Mouse (Mus musculus): Measurements from ENCODE around the gene Zp3.

DNA sequence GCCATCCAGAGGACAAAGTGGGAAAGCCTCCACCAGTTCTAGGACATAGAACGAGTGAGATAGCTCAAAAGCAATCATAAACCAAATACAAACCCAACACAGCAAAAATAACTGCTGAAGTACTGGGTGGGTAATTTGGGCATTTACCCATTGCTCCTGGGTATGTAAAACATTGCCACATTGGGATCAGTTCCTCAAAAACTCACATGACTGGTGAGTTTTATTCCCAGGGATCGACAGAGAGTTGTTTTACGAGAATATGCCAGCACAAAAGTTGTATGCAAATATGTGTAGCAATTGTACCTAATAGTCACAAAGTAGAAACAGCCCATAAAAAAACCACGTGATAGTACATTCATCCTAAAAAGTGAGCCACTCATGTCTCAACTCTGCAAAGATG is 55.0 kb downstream of the Zp3 start:
- no peak for TF ChIP-seq EP300 (IDR thresholded peaks at IDR 0.05; ENCODE audit: insufficient read depth, low read depth, low read length)
- TF ChIP-seq POLR2A (IDR thresholded peaks at IDR 0.05; ENCODE audit: insufficient read depth, low read depth, low read length), result no peak
- TF ChIP-seq CTCF (IDR thresholded peaks at IDR 0.05), result no peak
